Mouse (Mus musculus): ENCODE measurements around the gene Eml1.

Eml1 gene

DNA sequence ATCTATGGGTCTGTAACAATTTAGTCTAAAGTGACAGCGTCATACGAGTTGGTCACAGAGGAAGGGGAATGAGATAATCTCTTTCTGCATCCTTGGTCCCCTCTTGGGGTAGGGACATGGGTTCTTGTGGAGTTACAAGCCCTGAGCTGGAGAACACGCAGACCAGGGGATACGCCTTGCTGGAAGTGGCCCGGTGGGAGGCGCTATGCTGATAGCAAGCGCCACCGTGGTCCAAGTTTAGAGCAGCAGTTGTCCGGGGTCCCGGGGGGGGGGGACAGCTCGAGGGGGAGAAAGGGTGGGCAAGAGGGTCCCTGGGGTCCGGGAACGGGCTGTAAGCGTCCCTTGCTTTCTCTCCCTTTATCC, 51.7 kb downstream of the Eml1 start:
- no peak for DNase-seq (ENCODE audit: low spot score)

DNA sequence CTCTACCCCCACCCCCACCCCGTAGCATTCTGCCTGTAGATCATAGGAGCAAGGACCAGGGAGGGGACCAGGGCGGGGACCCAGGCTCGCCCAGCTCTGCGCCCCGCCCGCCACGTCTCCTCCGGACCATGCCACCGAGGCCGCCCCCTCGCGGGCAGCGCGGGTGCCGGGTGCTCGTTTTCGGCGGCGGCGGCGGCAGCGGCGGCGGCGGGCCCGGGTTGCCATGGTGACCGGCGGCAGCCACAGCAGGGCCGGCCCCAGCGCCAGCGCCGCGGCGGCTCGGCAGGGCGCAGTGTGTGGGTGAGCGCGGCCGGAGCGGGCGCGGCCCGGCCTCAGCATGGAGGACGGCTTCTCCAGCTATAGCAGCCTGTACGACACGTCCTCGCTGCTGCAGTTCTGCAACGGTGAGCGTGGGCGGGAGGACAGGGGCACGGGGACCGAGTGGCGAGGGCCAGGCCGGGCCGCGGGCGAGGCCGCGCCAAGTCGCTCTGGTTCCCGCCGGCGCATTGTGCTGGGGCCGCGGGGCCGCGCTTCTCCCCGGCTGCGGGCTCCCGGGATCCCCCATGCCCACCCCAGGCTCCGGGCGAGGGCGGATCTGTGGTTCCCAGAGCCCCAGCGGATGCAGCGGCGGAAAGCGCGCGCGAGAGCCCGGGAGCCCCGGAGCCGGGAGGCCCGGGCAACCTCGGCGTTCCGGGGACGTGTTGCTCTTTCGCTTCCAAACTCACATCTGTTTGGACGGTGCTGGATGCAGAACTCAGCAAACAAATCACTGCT, 52.3 kb downstream of the Eml1 start:
- DNase-seq (ENCODE audit: low spot score): peak; percentile 87

DNA sequence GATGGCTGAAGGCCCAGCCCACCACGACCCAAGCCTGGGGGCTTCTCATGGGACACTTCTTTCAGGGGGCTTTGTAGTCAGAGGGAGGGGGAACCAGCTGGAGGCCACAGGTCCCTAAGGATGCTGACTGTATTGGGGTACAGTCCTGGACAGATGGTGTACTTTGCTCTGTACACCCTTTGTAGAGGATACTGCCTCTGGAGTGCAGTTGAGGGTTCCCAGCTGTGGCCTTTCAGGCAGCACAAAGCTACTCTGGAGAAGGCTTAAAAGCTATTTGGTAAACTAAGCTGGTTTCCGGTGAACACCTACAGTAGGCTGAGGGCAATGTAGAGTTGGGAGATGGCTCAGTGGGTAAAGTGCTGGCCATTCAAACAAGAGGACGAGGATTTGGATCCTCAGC, 60.2 kb downstream of the Eml1 start:
- DNase-seq (ENCODE audit: low spot score): no peak

DNA sequence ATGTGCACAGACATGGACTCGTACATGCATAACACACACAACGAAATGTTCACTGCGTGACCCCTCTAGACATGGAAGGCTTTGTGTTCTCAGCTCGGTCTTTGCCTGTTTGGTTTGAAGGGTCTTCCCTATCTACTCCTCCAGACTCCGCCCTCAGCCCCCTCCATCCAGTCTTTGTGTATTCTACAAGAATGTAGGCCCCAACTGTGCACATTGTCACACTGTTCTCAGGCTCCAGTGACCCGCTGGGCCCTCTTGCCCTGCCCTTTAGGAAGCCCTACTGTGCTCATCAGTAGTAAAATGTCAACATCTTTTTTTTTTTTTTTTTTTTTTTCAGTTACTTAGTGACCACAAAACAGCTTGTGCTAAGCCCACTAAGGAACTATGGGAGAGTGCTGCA, 61.0 kb downstream of the Eml1 start:
- no peak for DNase-seq (ENCODE audit: low spot score)

- no peak for DNase-seq (ENCODE audit: low spot score)
These were observed 61.8 kb downstream of the Eml1 start for GRCm38 (mm10) chr12:108432578-108432977.

DNA sequence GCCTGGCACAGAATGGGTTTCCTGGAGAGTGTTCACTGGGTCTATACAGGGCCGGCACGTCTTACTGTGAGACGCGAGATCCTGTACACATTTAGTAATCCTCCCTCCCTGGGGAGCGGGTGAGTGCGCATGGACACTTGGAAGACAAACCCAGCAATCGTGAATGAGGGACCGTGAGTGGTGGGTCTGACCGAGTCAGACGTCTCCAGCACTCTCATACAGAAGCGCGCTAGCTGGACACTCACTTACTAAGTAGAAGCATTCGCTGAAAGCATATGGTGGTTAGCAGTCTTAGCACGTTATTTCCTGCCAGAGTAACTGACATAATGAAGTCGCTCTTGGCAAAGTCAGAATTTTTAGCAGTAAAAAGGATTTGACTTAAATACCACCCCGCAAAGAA, 62.3 kb downstream of the Eml1 start:
- DNase-seq (ENCODE audit: low spot score): no peak

DNA sequence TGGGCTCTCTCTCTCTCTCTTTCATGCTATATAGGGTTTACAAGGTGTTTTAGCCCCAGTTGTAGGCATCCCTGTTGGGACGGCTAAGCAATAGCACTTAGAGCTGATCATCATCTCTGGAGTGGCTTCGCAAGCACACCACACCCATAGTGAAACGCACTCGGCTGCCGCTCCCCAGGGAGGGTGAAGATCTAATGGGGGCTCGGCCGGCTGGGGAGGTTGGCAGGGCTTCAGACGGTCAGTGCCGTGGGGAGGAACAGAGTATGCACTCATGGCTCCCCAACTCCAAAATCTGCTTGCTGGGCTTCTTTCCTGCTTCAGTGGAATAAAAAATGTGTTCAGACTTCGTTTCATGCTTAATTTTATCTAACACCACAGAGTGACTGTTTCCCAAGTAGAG, 62.7 kb downstream of the Eml1 start:
- no peak for DNase-seq (ENCODE audit: low spot score)

DNA sequence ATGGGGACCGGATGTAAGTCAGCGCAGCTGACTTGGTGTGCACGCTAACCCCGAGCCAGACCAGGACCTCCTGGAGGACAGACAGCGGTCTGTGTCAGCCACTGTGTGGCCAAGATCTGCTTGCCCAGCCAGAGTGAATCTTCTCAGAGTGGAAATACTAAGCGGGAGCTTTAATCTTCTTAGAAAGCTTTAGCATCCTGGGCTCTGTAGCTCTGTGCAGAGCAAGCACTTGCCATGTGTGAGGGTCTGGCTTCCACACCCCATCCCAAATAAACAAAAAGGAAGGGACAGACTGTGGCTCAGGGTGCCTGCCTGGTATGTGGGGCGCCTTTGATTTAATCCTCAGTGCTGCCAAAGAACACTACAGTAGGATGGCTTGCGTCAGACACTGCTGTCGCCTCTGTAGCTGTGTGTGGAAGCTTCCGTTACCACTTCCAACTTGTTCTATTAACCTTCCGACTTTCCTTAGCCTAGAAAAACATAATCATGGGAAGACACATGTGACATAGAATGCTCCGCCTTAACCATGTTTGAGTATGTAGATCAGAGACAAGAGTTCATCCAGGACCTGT, 64.8 kb downstream of the Eml1 start:
- DNase-seq (ENCODE audit: low spot score): no peak

DNA sequence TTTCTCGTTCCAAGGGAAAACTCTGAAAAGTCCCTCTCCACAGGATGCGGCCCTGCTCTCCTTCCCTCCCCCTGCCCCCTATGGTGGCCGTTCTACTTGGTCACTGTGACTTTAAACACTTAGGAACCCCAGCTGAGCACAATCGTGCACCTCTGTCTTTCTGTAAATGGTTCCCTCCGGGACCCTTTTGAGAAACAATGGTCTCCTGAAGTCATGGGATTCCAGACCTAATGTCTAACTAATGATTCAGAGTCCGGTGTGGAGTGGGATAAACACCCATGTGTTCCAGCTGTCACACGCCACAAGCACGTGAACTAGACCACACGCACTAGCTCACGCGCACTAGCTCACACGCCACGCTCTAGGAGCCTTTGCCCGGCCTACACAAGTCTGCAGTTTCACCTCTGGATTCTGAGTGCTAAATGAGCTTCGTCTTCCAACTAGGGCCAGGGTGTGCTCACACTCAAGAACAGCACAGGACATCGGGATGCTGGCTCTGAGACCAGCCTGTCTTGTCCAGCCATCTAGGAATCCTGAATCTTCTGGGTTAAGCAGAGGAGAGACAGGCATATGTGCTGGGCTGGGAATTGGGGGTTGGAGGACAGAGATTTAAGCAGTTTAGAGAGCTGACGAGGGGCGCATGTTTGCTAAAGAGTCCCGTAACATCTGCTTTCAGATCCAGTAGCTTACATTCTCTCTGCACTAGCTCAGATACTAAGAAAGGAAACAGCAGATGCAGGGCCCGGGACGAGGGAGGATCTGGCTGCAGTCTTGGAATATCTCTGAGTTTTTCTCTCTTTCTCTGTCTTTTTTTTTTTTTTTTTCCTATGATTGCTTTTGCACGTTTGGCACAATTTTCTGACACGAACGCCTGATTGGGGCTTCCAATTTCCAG, 65.5 kb downstream of the Eml1 start:
- peak; percentile 14 for DNase-seq (ENCODE audit: low spot score)

DNA sequence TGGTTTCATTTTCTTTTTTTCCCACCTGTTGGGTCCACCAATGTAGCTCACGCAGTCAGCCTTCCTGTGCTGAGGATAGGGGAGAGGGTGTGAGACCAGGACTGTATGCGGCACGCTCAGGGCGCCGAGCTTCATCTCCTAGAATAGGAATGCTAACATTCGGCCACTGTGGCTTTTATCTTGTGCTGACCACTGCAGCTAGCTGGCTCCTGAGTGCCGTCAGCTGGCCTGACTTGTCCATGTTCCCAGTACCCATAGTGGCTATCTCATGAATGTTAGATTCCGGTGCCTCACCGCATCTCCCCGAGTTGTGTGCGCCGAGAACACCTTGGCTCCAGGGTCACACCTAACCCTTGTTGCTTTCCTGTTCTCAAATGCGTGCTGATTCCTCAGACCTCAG, 66.7 kb downstream of the Eml1 start:
- DNase-seq (ENCODE audit: low spot score): no peak

DNA sequence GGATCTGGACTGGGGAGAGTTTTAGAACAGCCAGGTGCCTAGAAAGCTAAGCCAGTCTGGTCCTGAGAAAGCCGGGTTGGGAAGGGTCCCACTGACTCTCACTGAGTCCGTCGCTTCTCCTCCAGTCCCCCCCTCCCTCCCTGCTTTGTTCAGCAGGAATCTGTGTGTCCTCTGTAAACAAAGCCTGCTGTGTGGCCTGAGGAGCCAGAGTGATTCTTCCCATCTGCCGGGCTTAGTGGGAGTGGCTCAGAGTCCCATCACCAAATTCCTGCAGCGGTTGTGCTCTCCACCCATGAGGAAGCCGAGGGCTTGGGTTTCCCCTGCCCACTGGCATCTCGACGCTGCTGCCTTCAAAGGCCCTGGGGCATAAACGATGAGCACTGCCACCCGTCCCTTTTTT, 72.5 kb downstream of the Eml1 start:
- no peak for DNase-seq (ENCODE audit: low spot score)

GRCm38 (mm10) chr12:108443708-108444107, 73.0 kb downstream of the Eml1 start:
- DNase-seq (ENCODE audit: low spot score): no peak

DNA sequence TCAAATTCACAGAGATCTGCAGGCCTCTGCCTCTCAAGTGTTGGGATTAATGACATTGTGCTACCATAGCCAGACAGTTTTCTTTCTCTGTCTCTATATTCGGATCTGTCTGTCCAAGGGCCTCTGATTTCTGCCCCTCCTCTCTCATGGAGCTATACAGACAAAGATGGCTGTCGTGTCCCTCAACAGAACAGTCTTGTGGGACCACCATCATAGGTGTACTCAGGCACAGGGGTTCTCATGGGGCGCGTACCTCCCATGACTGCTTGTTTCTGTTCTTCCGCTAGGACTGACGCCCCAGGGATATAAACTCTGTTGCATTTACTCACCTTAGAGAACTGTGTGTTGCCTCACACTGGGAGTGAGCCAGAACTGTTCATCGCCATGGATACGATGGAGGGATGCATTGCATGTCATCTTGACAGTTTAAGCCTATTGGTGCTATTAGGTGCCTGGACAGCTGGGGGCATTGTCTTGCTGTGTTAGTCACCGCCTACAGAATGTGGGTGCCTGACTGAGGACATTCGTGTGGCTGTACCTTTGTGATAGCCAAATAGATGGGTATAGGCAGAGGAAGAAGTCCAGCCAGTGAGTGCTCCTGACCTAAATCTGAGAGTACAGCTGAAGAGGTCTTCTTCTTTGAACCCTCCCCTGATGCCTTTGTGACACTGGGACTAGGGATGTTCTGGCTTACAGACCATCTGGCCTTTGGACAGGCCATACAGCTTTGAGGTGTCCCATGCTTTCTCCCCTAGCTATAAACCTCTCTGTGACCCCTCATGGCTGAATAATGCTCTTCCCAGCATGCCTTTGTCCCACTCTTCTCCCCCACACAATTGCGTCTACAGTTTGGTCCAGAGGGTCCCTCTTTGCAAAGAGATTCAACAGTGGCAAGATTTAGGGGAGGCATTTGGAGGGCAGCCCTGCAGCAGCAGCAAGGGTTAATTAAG, 73.7 kb downstream of the Eml1 start:
- DNase-seq (ENCODE audit: low spot score): no peak

- DNase-seq (ENCODE audit: low spot score): no peak
These were observed 76.0 kb downstream of the Eml1 start for GRCm38 (mm10) chr12:108446721-108447120.

DNA sequence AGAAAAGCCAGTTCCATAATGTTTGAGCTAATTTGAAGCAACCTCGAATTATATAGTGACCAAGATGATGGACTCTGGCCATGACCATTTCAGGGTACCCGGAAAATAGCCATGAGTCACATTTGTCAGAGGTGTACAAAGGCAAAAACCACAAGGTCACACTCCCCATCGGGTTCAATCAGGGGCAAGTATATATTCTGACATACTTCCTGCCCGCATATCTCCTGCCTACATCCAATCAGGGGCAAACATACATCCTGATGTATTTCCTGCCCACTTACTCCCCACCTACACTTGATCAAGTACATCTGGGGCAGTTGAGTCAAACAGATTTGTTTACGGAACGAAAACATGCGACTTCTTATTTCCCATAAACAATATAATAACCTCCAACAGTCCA, 77.6 kb downstream of the Eml1 start:
- no peak for DNase-seq (ENCODE audit: low spot score)

DNA sequence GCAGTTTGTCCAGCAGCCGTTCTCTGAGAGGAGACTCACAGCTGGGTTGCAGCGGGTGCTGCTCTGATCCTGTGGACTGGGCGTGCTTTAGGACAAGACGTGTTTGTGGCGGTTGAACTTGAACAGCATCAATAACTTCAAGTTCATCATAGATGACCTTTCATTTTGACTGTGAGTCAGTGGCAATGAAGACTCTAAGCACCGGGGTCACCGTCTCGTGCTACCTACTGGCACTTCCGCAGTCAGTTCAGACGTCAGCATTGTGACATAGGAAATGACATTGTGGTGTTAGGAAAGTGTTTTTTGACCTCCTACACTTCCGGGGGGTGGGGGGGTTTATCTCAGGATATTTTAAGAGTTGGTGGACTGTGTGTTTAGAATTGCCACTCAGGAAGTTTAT, 79.2 kb downstream of the Eml1 start:
- no peak for DNase-seq (ENCODE audit: low spot score)

DNA sequence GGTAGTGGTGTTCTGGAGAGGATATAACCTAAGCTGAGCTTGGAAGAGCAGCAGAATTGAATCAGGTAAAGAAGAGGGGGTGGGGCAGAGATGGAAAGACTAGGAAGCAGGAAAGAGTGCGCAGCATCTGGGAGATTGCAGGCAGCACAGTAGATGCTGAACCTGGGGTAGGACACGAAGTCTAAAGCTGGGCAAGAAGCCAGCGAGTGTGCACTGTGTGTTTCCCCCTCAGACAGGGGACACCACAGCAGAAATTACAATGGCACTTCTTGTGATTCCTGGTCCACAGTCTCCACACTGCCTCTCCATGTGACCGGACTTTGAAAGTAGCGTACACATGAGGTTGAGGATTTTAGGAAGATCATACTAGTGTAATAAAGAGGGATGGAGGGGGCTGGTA, 79.8 kb downstream of the Eml1 start:
- no peak for DNase-seq (ENCODE audit: low spot score)

GRCm38 (mm10) chr12:108452151-108452874, 81.6 kb downstream of the Eml1 start:
- DNase-seq (ENCODE audit: low spot score): no peak

DNA sequence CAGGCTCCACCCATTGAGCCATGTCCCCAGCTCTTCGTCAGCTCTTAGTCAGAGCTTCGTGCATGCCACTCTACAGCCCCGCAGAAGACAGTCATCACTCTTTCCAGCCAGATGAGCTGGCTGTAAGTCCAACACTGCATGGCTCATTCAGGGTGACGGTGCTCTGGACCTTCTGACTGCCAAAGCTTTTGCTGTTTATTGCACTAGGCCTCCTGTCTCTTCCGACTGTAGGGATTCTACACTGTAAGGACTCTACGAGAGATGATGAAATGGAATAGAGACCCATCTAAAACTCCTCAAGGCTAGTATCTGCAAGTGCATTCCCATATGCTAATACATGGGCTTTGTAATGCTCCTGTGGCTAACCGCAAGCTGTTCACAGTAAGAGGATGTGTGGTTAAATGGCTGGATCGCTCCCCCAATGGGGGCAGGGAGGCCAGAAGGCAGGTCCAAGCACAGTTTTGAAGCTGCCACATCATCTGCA, 82.8 kb downstream of the Eml1 start:
- DNase-seq (ENCODE audit: low spot score): no peak

GRCm38 (mm10) chr12:108455004-108455403, 84.2 kb downstream of the Eml1 start:
- no peak for DNase-seq (ENCODE audit: low spot score)

GRCm38 (mm10) chr12:108472898-108473297, 102.1 kb downstream of the Eml1 start:
- no peak for DNase-seq (ENCODE audit: low spot score)
